Mouse (Mus musculus): Measurements from ENCODE around the gene Efnb1.
"Not testable (repeated sequence)": the region's sequence is repeated elsewhere in the genome, so short reads cannot be mapped to it uniquely, and the experiment has no call there.

The Efnb1 gene

GRCm38 (mm10) chrX:99135523-99136258, at the start of gene Efnb1:
Efnb1 (plus strand) TSS chrX:99136130.
- peak; percentile 77 for DNase-seq (ENCODE audit: low read depth, low spot score)

- no peak for DNase-seq (ENCODE audit: low read depth, low spot score)
Measured at GRCm38 (mm10) chrX:99092704-99093103, 43.2 kb upstream of the Efnb1 start.

- not testable (repeated sequence) for DNase-seq (ENCODE audit: low read depth, low spot score)
Measured at GRCm38 (mm10) chrX:99111088-99111724, 24.7 kb upstream of the Efnb1 start.

- no peak for DNase-seq (ENCODE audit: low read depth, low spot score)
Measured at GRCm38 (mm10) chrX:99119510-99119909, 16.4 kb upstream of the Efnb1 start.

- no peak for DNase-seq (ENCODE audit: low read depth, low spot score)
Measured at GRCm38 (mm10) chrX:99130059-99130458, 5.9 kb upstream of the Efnb1 start.

- DNase-seq (ENCODE audit: low read depth, low spot score): no peak
Measured at GRCm38 (mm10) chrX:99132573-99132972, 3.4 kb upstream of the Efnb1 start.

- peak; percentile 58 for DNase-seq (ENCODE audit: low read depth, low spot score)
Measured at GRCm38 (mm10) chrX:99134891-99135290, 1.0 kb upstream of the Efnb1 start.

GRCm38 (mm10) chrX:99136431-99136966, 569 bp downstream of the Efnb1 start:
- no peak for DNase-seq (ENCODE audit: low read depth, low spot score)

GRCm38 (mm10) chrX:99137143-99137870, 1.4 kb downstream of the Efnb1 start:
- no peak for DNase-seq (ENCODE audit: low read depth, low spot score)

- no peak for DNase-seq (ENCODE audit: low read depth, low spot score)
Measured at GRCm38 (mm10) chrX:99137928-99138740, 2.2 kb downstream of the Efnb1 start.

- DNase-seq (ENCODE audit: low read depth, low spot score): no peak
Measured at GRCm38 (mm10) chrX:99141079-99141478, 5.1 kb downstream of the Efnb1 start.

GRCm38 (mm10) chrX:99141900-99142299, 6.0 kb downstream of the Efnb1 start:
- no peak for DNase-seq (ENCODE audit: low read depth, low spot score)

GRCm38 (mm10) chrX:99145561-99145960, 9.6 kb downstream of the Efnb1 start:
- DNase-seq (ENCODE audit: low read depth, low spot score): no peak

GRCm38 (mm10) chrX:99148061-99148905, 12.4 kb downstream of the Efnb1 start:
- no peak for DNase-seq (ENCODE audit: low read depth, low spot score)

GRCm38 (mm10) chrX:99149047-99149446, 13.1 kb downstream of the Efnb1 start:
- DNase-seq (ENCODE audit: low read depth, low spot score): no peak

- no peak for DNase-seq (ENCODE audit: low read depth, low spot score)
Measured at GRCm38 (mm10) chrX:99149900-99150299, 14.0 kb downstream of the Efnb1 start.

GRCm38 (mm10) chrX:99150712-99151111, 14.8 kb downstream of the Efnb1 start:
- DNase-seq (ENCODE audit: low read depth, low spot score): no peak

GRCm38 (mm10) chrX:99151434-99151833, 15.5 kb downstream of the Efnb1 start:
- no peak for DNase-seq (ENCODE audit: low read depth, low spot score)

GRCm38 (mm10) chrX:99152141-99152540, 16.2 kb downstream of the Efnb1 start:
- no peak for DNase-seq (ENCODE audit: low read depth, low spot score)

- DNase-seq (ENCODE audit: low read depth, low spot score): no peak
Measured at GRCm38 (mm10) chrX:99152566-99153265, 16.8 kb downstream of the Efnb1 start.
